Mouse (Mus musculus): Measurements from ENCODE around the gene Map7d1. TPM values are rescaled to one million over a fixed set of nuclear protein-coding genes. Genes with fewer than 3 reads are reported as not detected.
A peak's percentile ranks its signal among the peaks of the same experiment; 100 is the strongest.

Gene Map7d1
- polyA plus RNA-seq, 1 experiment from 2014 or later = 61.1 TPM

DNA sequence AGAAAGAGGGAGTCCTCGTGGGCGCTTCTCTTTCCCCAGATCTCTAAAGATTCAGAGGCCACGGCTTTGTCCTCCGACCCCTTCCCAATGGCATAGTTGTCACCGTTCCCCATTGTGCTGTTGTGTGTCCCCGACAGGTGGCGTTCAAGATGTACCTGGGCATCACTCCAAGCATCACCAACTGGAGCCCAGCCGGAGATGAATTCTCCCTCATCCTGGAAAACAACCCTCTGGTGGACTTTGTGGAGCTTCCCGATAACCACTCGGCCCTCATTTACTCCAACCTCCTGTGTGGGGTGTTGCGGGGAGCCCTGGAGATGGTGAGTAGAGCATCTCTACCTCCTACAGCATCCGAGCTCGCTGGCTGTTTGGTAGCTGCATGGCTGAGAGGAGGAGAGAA is 17.6 kb upstream of the Map7d1 start:
- 71% methylated on average over 13 of the region's 13 CpGs for WGBS
- no peaks in the 10 kb centered on the region for H3K27me3 ChIP-seq (ENCODE audit: insufficient read depth, low read length)
- H3K4me2 ChIP-seq = no peak overlapping the region

DNA sequence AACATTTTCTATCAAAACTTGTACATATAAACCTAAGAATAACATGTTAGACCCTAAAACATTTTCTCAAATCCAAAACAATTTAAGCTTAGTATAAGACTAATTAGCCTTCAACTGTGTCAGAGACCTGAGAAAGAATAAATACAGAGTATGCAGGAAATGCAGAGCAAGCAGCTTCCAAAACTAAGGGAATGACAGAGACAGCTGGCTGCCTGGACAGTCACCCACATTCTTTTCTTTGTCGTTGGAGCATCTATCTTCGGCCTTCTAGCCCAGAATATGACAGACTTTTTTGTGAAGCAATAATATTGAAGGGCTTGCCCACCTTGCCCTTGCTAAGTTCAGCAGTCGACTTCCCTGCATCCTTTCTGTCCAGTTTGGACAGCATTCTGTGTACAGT is 13.1 kb upstream of the Map7d1 start:
- Histone ChIP-seq H3K27me3 (ENCODE audit: insufficient read depth, low read length) (no peaks in the 10 kb centered on the region), H3K36me3 (ENCODE audit: insufficient read depth) (peaks cover 22% of the 10 kb centered on the region), H3K4me1 (ENCODE audit: insufficient read depth) (no peaks in the 10 kb centered on the region), H3K9me3 (ENCODE audit: low read depth, low read length) (no peaks in the 10 kb centered on the region), H3K4me2 (no peak overlapping the region), H3K27ac (ENCODE audit: low read depth) (no peak overlapping the region), H3K4me3 (ENCODE audit: low read depth, low read length) (no peak overlapping the region), H3K9ac (no peak overlapping the region)
- ATAC-seq (ENCODE audit: insufficient read depth) (no peak), DNase-seq (no peak)
- TF ChIP-seq CTCF (IDR thresholded peaks at IDR 0.05; ENCODE audit: low read depth) = no peak
- 73% methylated on average over 3 of the region's 3 CpGs for WGBS

More for the DNA sequence above, 17.6 kb upstream of the Map7d1 start:
- Histone ChIP-seq H3K9ac (no peak overlapping the region), H3K4me3 (ENCODE audit: low read depth, low read length) (no peak overlapping the region), H3K36me3 (ENCODE audit: insufficient read depth) (peaks cover 30% of the 10 kb centered on the region), H3K4me1 (ENCODE audit: insufficient read depth) (no peaks in the 10 kb centered on the region), H3K27ac (ENCODE audit: low read depth) (no peak overlapping the region), H3K9me3 (ENCODE audit: low read depth, low read length) (no peaks in the 10 kb centered on the region)
- DNase-seq = no peak
- TF ChIP-seq CTCF (IDR thresholded peaks at IDR 0.05; ENCODE audit: low read depth) = no peak
- ATAC-seq (ENCODE audit: insufficient read depth) = no peak

DNA sequence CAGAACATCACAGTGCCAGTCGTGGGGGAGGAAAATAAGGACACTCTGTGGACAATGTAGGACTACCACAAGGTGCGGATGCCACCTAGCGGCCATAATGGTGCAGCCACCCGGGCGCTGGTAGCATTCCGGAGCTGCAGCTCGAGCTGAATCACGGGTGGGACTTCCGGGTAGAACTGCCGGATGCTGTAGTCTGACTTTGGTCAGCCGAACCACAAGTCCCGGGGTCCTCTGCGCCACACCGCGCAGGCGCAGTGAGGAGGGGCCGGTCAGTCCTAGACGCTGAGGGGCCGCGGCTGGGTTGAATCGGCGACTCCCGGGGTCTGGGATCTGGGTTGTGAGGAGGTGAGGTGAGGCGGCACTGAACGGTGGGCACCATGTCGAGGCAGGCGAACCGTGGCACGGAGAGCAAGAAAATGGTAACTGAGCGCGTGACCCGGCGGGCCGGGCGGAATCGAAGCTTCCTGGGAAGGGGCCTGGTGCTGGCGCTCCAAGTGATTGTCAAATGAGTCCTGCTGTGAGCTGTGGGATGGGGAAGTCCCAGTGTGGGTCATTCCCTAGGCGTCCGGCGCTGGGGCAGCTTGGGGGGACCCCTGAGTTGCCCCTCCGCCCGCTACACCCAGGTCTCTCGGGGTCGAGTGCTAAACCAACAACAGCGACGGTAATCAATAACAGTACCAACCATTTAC is 6.1 kb upstream of the Map7d1 start, which contains the start of gene Trappc3:
Gene Trappc3, plus strand, starts transcription at position 207 of the 689 bp plus-strand sequence.
- peak within 1 kb of the TSS; percentile 85 for H3K4me2 ChIP-seq
- peak; percentile 100 for DNase-seq
- peak within 1 kb of the TSS; percentile 79 for H3K4me3 ChIP-seq (ENCODE audit: low read depth, low read length)
- H3K9me3 ChIP-seq (ENCODE audit: low read depth, low read length) = no peaks in the 10 kb centered on the region
- 0 out of 2 replicates have a peak, but pooled peaks cover 4% of the 10 kb centered on the region for H3K36me3 ChIP-seq (ENCODE audit: insufficient read depth)
- under 1% methylated on average over 46 of the region's 46 CpGs for WGBS
- H3K27ac ChIP-seq (ENCODE audit: low read depth) = peak within 1 kb of the TSS; percentile 97
- no peaks in the 10 kb centered on the region for H3K27me3 ChIP-seq (ENCODE audit: insufficient read depth, low read length)
- peak within 1 kb of the TSS; percentile 81 for H3K9ac ChIP-seq
- peaks cover 25% of the 10 kb centered on the region for H3K4me1 ChIP-seq (ENCODE audit: insufficient read depth)
- TF ChIP-seq CTCF (IDR thresholded peaks at IDR 0.05; ENCODE audit: low read depth) = peak; percentile 99
- ATAC-seq (ENCODE audit: insufficient read depth) = peak; percentile 90

DNA sequence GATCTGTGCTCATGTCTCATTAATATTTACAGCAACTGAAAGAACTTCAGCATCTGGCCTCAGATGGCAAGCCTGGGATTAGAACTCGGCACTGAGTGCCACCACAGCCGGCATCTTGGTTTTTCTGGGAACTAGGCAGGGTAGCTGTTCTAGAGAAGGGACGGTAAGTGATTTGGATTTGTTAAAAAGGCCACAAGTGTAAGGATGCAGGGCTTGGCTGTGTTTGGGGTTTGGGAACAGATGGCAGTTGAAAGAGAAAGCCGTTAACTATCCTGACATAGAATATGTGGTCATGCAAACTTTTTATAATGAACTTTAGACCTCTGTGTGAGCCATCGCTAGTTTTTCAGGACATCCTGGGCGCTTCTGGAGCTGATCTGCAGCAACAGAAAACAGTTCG is 5.5 kb upstream of the Map7d1 start:
- Histone ChIP-seq H3K4me2 (peak overlapping the region; percentile 24; the same call in 1 of the 2 replicates), H3K27me3 (ENCODE audit: insufficient read depth, low read length) (no peaks in the 10 kb centered on the region), H3K4me3 (ENCODE audit: low read depth, low read length) (peak overlapping the region; percentile 79; the same call in 1 of the 2 replicates), H3K36me3 (ENCODE audit: insufficient read depth) (0 out of 2 replicates have a peak, but pooled peaks cover 4% of the 10 kb centered on the region), H3K27ac (ENCODE audit: low read depth) (peak overlapping the region; percentile 97; the same call in 1 of the 2 replicates), H3K4me1 (ENCODE audit: insufficient read depth) (peaks cover 25% of the 10 kb centered on the region), H3K9me3 (ENCODE audit: low read depth, low read length) (no peaks in the 10 kb centered on the region), H3K9ac (no peak overlapping the region)
- TF ChIP-seq CTCF (IDR thresholded peaks at IDR 0.05; ENCODE audit: low read depth) = no peak
- no peak for DNase-seq
- 40% methylated on average over 7 of the region's 7 CpGs for WGBS
- 0 out of 2 replicates have a peak, but pooled peaks have one; percentile 0 for ATAC-seq (ENCODE audit: insufficient read depth)

DNA sequence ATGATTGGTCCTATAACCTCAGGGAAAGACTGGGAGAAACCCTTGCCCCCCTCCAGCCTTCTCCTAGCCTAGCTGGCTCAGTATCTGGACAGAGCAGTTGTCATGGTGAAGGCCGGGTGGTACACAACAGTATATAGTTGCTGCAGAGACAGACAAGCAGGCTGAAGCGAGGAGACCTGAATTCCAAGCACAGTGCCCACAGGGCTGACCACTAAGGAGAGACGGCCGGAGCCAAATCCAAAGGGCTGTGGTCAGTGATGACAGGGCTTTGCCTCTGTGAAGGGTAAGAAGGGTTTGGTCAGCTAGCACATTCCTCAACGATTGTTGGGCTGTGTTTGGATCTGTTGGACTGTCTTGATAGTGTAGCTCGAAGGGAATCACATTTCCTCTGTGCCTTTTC is 5.1 kb upstream of the Map7d1 start:
- TF ChIP-seq CTCF (IDR thresholded peaks at IDR 0.05; ENCODE audit: low read depth) = no peak
- DNase-seq (peak; percentile 12), ATAC-seq (ENCODE audit: insufficient read depth) (no peak)
- Histone ChIP-seq H3K27ac (ENCODE audit: low read depth) (peak overlapping the region; percentile 97), H3K4me1 (ENCODE audit: insufficient read depth) (peaks cover 25% of the 10 kb centered on the region), H3K36me3 (ENCODE audit: insufficient read depth) (0 out of 2 replicates have a peak, but pooled peaks cover 4% of the 10 kb centered on the region), H3K4me3 (ENCODE audit: low read depth, low read length) (no peak overlapping the region), H3K9ac (0 out of 2 replicates have a peak overlapping the region, but pooled peaks have one; percentile 1), H3K4me2 (peak overlapping the region; percentile 52), H3K9me3 (ENCODE audit: low read depth, low read length) (no peaks in the 10 kb centered on the region), H3K27me3 (ENCODE audit: insufficient read depth, low read length) (no peaks in the 10 kb centered on the region)
- 64% methylated on average over 6 of the region's 6 CpGs for WGBS

DNA sequence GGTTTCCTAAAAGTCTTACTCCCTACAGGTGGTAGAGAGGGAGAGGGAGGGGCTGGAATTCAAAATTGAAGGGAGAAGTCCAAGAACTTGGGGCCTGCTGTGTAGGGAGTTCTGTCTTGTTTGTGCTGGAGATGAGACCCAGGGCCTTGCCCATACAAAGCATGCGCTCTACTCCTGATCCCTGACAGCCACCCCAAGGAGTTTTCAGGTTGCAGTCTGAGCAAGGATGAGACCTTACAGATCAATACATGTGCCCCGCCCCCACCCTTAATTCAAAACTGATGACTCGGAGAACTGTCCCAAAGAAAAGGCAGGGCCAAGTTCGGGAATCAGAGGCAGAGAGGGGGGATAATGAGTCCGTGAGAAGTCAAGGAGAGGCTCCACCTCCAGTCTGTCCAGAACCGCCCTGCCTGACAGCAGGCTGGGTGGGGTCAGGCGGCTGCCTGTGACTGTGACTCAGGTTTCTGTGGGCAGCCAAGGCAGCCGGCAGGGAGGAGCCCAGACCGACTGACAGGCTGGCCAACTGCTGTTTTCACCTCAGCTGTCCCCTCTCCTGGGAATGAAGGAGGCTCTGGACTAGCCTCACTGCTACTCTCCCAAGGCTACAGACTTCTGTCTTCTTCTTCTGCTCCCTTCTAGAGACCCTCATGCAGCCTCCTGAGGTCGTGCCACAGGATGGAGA is 4.5 kb upstream of the Map7d1 start:
- Histone ChIP-seq H3K4me2 (peak overlapping the region; percentile 52), H3K9ac (0 out of 2 replicates have a peak overlapping the region, but pooled peaks have one; percentile 35), H3K27me3 (ENCODE audit: insufficient read depth, low read length) (no peaks in the 10 kb centered on the region), H3K36me3 (ENCODE audit: insufficient read depth) (0 out of 2 replicates have a peak, but pooled peaks cover 3% of the 10 kb centered on the region), H3K27ac (ENCODE audit: low read depth) (peak overlapping the region; percentile 97), H3K4me3 (ENCODE audit: low read depth, low read length) (peak overlapping the region; percentile 13; the same call in 1 of the 2 replicates), H3K4me1 (ENCODE audit: insufficient read depth) (peaks cover 25% of the 10 kb centered on the region), H3K9me3 (ENCODE audit: low read depth, low read length) (no peaks in the 10 kb centered on the region)
- 9% methylated on average over 10 of the region's 10 CpGs for WGBS
- no peak for TF ChIP-seq CTCF (IDR thresholded peaks at IDR 0.05; ENCODE audit: low read depth)
- DNase-seq = peak; percentile 75
- ATAC-seq (ENCODE audit: insufficient read depth) = 0 out of 2 replicates have a peak, but pooled peaks have one; percentile 4

Data from lung, embryonic 14.5 days (tissue).